Mouse (Mus musculus): ENCODE results near the gene Akna.
A peak's percentile ranks its signal among the peaks of the same experiment; 100 is the strongest.

The Akna gene

GRCm38 (mm10) chr4:63319566-63319965, 83.6 kb downstream of the Akna start:
- peak; percentile 25 for DNase-seq (ENCODE audit: low spot score)

Data from lung, postnatal 25 days (tissue).